Mouse (Mus musculus) spleen, adult 2 months (tissue): Measurements from ENCODE around the gene Cbwd1. TPM values are rescaled to one million over a fixed set of nuclear protein-coding genes. Genes with fewer than 3 reads are reported as not detected.
A peak's percentile ranks its signal among the peaks of the same experiment; 100 is the strongest.

Experiments used
- DNase-seq, 2 experiments: peaks; one replicate each; pipeline versions ENCODE4 v3.0.0 to v3.0.0-alpha.2; 2012 to 2021; ENCODE audit warnings: low spot score in 2 of 2, low read depth in 1 of 2
- H3K27ac ChIP-seq: fragments of 200-500 bp; 2 replicates; pipeline ENCODE4 v1.5.1; 2012; ENCODE audit warnings: low read length, inconsistent platforms; ENCODE audit not compliant: insufficient read depth
- H3K27me3 ChIP-seq: fragments of 200-500 bp; 2 replicates; pipeline ENCODE4 v1.6.1; 2012; ENCODE audit warnings: mild to moderate bottlenecking, moderate library complexity, low read length, inconsistent platforms; ENCODE audit not compliant: control insufficient read depth, insufficient read depth
- H3K36me3 ChIP-seq: fragments of 200-500 bp; 2 replicates; pipeline ENCODE4 v1.6.1; 2012; ENCODE audit warnings: mild to moderate bottlenecking, low read length, inconsistent platforms; ENCODE audit not compliant: control insufficient read depth, insufficient read depth
- H3K4me1 ChIP-seq: fragments of 200-500 bp; 2 replicates; pipeline ENCODE4 v1.6.1; 2011; ENCODE audit warnings: inconsistent platforms; ENCODE audit not compliant: control insufficient read depth, insufficient read depth, insufficient read length
- H3K4me3 ChIP-seq: fragments of 200-500 bp; 2 replicates; pipeline ENCODE4 v1.5.1; 2011; ENCODE audit warnings: mild to moderate bottlenecking, inconsistent platforms; ENCODE audit not compliant: insufficient read depth, insufficient read length; ENCODE audit errors: extremely low read depth
- CTCF ChIP-seq: fragments of 200-500 bp; IDR thresholded peaks from 2 replicates; pipeline ENCODE4 v1.5.1; 2011; ENCODE audit warnings: mild to moderate bottlenecking, inconsistent platforms; ENCODE audit not compliant: insufficient read depth, insufficient read length, insufficient replicate concordance; ENCODE audit errors: extremely low read depth
- POLR2A ChIP-seq: fragments of 200-500 bp; IDR thresholded peaks from 2 replicates; pipeline ENCODE4 v1.6.1; 2011; ENCODE audit warnings: low read depth, low read length, inconsistent platforms
- WGBS: fragments of 180-500 bp; shearing (Covaris S2); methylation state at CpG from one replicate; pipeline ENCODE4 v1.1.7; 2018; 5-methylcytosine and 5-hydroxymethylcytosine counted together
- polyA plus RNA-seq: library from polyadenylated mRNA; depleted of rRNA; stranded (reverse); fragments of >200 nt; gene quantifications from 2 replicates; pipeline ENCODE4 v1.2.3, GENCODE M21; 2012; rRNA removed

Gene Cbwd1
- polyA plus RNA-seq, 1 experiment, result 0.56 TPM

GRCm38 (mm10) chr19:24873873-24874272, 87.5 kb downstream of the Cbwd1 start:
- Histone ChIP-seq H3K4me3 (no peak overlapping the region), H3K27ac (no peak overlapping the region), H3K27me3 (0 out of 2 replicates have a peak, but pooled peaks cover 1% of the 10 kb centered on the region), H3K36me3 (no peaks in the 10 kb centered on the region), H3K4me1 (no peaks in the 10 kb centered on the region)
- 57% methylated on average over 2 of the region's 2 CpGs for WGBS
- DNase-seq, result no peak
- TF ChIP-seq POLR2A (no peak), CTCF (no peak)

GRCm38 (mm10) chr19:24871037-24871635, 90.3 kb downstream of the Cbwd1 start:
- Histone ChIP-seq H3K27me3 (0 out of 2 replicates have a peak, but pooled peaks cover 1% of the 10 kb centered on the region), H3K4me3 (no peak overlapping the region), H3K27ac (no peak overlapping the region), H3K4me1 (no peaks in the 10 kb centered on the region), H3K36me3 (no peaks in the 10 kb centered on the region)
- WGBS, result 21% methylated on average over 18 of the region's 18 CpGs
- TF ChIP-seq CTCF (peak; percentile 77; the same call in 1 of the 2 replicates), POLR2A (no peak)
- DNase-seq, result peak; percentile 21 to 58

Other genes with a start within 250 kb of the Cbwd1 start
- gene Pgm5, start 99.8 kb downstream of the Cbwd1 start, polyA plus RNA-seq, result 0.44 and 0.62 TPM in 2 replicates
- 1.1 and 1.2 TPM in 2 replicates for gene Gm10053, start 85.9 kb downstream of the Cbwd1 start, polyA plus RNA-seq
- gene Foxd4, start 60.4 kb downstream of the Cbwd1 start, polyA plus RNA-seq, result 0.13 and 0.20 TPM in 2 replicates
- 36.6 and 47.5 TPM in 2 replicates for gene Dock8, start 37.9 kb upstream of the Cbwd1 start, polyA plus RNA-seq